Mouse (Mus musculus): Measurements from ENCODE around the gene Sptbn4.

Gene Sptbn4

GRCm38 (mm10) chr7:27345444-27345843, 102.0 kb downstream of the Sptbn4 start:
- no peak for DNase-seq (ENCODE audit: low read depth)

- DNase-seq (ENCODE audit: low read depth): no peak
Observed at GRCm38 (mm10) chr7:27342595-27342994, 104.9 kb downstream of the Sptbn4 start.

- no peak for DNase-seq (ENCODE audit: low read depth)
Observed at GRCm38 (mm10) chr7:27339519-27339918, 108.0 kb downstream of the Sptbn4 start.

- DNase-seq (ENCODE audit: low read depth): no peak
Observed at GRCm38 (mm10) chr7:27339114-27339513, 108.4 kb downstream of the Sptbn4 start.

- DNase-seq (ENCODE audit: low read depth): no peak
Observed at GRCm38 (mm10) chr7:27337175-27337853, 110.2 kb downstream of the Sptbn4 start, which contains the start of gene Ltbp4. TSS of gene Ltbp4 (minus strand) at chr7:27337692.

- DNase-seq (ENCODE audit: low read depth): no peak
Observed at GRCm38 (mm10) chr7:27335928-27336823, 111.3 kb downstream of the Sptbn4 start.

GRCm38 (mm10) chr7:27335011-27335720, 112.3 kb downstream of the Sptbn4 start:
- DNase-seq (ENCODE audit: low read depth): no peak

GRCm38 (mm10) chr7:27334405-27334911, 113.0 kb downstream of the Sptbn4 start:
- no peak for DNase-seq (ENCODE audit: low read depth)

- DNase-seq (ENCODE audit: low read depth): no peak
Observed at GRCm38 (mm10) chr7:27333316-27333941, 114.1 kb downstream of the Sptbn4 start.

GRCm38 (mm10) chr7:27332353-27333199, 114.9 kb downstream of the Sptbn4 start:
- DNase-seq (ENCODE audit: low read depth): no peak

GRCm38 (mm10) chr7:27331854-27332253, 115.6 kb downstream of the Sptbn4 start:
- DNase-seq (ENCODE audit: low read depth): no peak

GRCm38 (mm10) chr7:27331541-27331851, 116.0 kb downstream of the Sptbn4 start:
- no peak for DNase-seq (ENCODE audit: low read depth)

- peak; percentile 74 for DNase-seq (ENCODE audit: low read depth)
Observed at GRCm38 (mm10) chr7:27330709-27331540, 116.6 kb downstream of the Sptbn4 start.

- DNase-seq (ENCODE audit: low read depth): no peak
Observed at GRCm38 (mm10) chr7:27329981-27330380, 117.5 kb downstream of the Sptbn4 start.

GRCm38 (mm10) chr7:27329326-27329947, 118.0 kb downstream of the Sptbn4 start:
- no peak for DNase-seq (ENCODE audit: low read depth)

GRCm38 (mm10) chr7:27328648-27329047, 118.8 kb downstream of the Sptbn4 start:
- no peak for DNase-seq (ENCODE audit: low read depth)

- no peak for DNase-seq (ENCODE audit: low read depth)
Observed at GRCm38 (mm10) chr7:27328161-27328560, 119.3 kb downstream of the Sptbn4 start.

GRCm38 (mm10) chr7:27327500-27327899, 120.0 kb downstream of the Sptbn4 start:
- no peak for DNase-seq (ENCODE audit: low read depth)

GRCm38 (mm10) chr7:27326101-27326880, 121.2 kb downstream of the Sptbn4 start:
- no peak for DNase-seq (ENCODE audit: low read depth)

All from fibroblast of lung, adult 2 months (primary cell).